Mouse (Mus musculus): ENCODE results near the gene Nova2. TPM values are rescaled to one million over a fixed set of nuclear protein-coding genes. Genes with fewer than 3 reads are reported as not detected.

Nova2 gene
- polyA plus RNA-seq, 1 experiment, result 7.5 TPM

DNA sequence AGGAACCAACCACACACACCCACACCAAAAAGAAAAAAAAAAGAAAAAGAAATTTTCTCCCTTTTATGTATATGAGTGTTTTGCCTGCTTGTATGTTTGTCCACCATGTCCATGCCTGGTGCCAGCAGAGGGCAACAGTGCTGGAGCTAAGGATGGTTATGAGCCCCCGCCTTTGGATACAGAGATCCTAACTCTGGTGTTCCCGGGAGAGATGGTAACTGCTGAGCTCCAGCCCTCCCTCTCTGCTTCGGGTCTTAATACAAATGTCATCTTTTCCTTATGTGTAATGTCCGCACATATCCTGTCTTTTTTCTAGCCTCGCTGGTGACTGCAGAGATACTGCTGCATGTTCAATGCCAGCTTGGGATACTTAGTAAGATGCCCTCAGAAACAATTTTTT is 64.3 kb downstream of the Nova2 start:
- no peaks in the 10 kb centered on the region for H3K4me1 ChIP-seq (ENCODE audit: control insufficient read depth, insufficient read depth, low read length)
- H3K27ac ChIP-seq (ENCODE audit: insufficient read depth, low read length), result no peak overlapping the region
- no peaks in the 10 kb centered on the region for H3K36me3 ChIP-seq (ENCODE audit: control insufficient read depth, insufficient read depth, low read length, poor library complexity, severe bottlenecking)
- H3K9me3 ChIP-seq (replicated peaks; ENCODE audit: control insufficient read depth, insufficient read depth, low read length, poor library complexity, severe bottlenecking), result no peaks in the 10 kb centered on the region
- H3K9ac ChIP-seq (ENCODE audit: low read depth, poor library complexity, severe bottlenecking), result no peak overlapping the region
- H3K27me3 ChIP-seq (ENCODE audit: control insufficient read depth, insufficient read depth, low read length, poor library complexity, severe bottlenecking), result no peaks in the 10 kb centered on the region
- no peak overlapping the region for H3K4me3 ChIP-seq (ENCODE audit: low read depth, low read length)
- TF ChIP-seq CTCF (IDR thresholded peaks at IDR 0.05; ENCODE audit: low read depth, low read length) (no peak), POLR2A (IDR thresholded peaks at IDR 0.05; ENCODE audit: insufficient read depth, low read length) (no peak), EP300 (IDR thresholded peaks at IDR 0.05; ENCODE audit: insufficient read depth, low read depth, low read length) (no peak)

DNA sequence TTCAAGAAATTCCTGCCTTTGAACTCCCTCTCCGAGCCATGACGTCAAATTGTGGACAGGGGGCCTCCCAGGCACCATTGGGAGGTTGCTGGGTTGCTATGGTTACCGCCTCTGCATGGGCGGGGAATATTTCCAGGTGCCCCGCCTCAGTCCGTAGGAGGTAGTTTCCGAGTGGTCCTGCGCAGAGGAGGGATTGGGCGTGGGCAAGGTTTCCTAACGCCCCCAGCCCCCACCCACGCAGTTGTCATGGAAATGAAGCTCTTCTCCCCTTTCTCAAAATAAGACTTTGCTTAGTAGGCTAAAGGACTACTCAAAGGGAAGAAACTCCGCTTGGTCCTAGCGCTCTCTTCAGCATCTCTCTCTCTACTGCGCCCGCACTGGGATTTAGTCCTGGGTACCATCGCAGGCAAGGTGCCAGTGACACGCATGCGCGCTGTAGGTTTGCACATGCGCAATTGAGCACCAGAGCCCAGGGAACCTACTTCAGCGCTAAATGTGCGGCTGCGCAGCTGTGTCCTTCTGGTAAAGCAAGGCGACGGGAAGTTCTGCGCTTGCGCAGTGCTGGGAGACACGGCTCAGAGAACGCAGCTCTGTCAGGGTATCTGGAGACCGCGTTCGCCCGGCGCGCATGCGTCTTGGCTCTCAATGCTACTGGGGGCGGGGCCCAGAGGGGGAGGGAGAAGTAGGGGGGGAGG is 65.1 kb downstream of the Nova2 start, which contains the start of gene Mypop:
TSS of gene Mypop (plus strand) at position 645 of the 695 bp plus-strand sequence.
- H3K4me1 ChIP-seq (ENCODE audit: control insufficient read depth, insufficient read depth, low read length), result no peaks in the 10 kb centered on the region
- peak within 1 kb of the TSS; percentile 70 for H3K4me3 ChIP-seq (ENCODE audit: low read depth, low read length)
- H3K9me3 ChIP-seq (replicated peaks; ENCODE audit: control insufficient read depth, insufficient read depth, low read length, poor library complexity, severe bottlenecking), result no peaks in the 10 kb centered on the region
- H3K9ac ChIP-seq (ENCODE audit: low read depth, poor library complexity, severe bottlenecking), result peak within 1 kb of the TSS; percentile 47
- no peaks in the 10 kb centered on the region for H3K36me3 ChIP-seq (ENCODE audit: control insufficient read depth, insufficient read depth, low read length, poor library complexity, severe bottlenecking)
- TF ChIP-seq CTCF (IDR thresholded peaks at IDR 0.05; ENCODE audit: low read depth, low read length) (no peak), POLR2A (IDR thresholded peaks at IDR 0.05; ENCODE audit: insufficient read depth, low read length) (no peak), EP300 (IDR thresholded peaks at IDR 0.05; ENCODE audit: insufficient read depth, low read depth, low read length) (0 out of 2 replicates have a peak, but pooled peaks have one; percentile 10)
- H3K27ac ChIP-seq (ENCODE audit: insufficient read depth, low read length), result peak within 1 kb of the TSS; percentile 80
- no peaks in the 10 kb centered on the region for H3K27me3 ChIP-seq (ENCODE audit: control insufficient read depth, insufficient read depth, low read length, poor library complexity, severe bottlenecking)

DNA sequence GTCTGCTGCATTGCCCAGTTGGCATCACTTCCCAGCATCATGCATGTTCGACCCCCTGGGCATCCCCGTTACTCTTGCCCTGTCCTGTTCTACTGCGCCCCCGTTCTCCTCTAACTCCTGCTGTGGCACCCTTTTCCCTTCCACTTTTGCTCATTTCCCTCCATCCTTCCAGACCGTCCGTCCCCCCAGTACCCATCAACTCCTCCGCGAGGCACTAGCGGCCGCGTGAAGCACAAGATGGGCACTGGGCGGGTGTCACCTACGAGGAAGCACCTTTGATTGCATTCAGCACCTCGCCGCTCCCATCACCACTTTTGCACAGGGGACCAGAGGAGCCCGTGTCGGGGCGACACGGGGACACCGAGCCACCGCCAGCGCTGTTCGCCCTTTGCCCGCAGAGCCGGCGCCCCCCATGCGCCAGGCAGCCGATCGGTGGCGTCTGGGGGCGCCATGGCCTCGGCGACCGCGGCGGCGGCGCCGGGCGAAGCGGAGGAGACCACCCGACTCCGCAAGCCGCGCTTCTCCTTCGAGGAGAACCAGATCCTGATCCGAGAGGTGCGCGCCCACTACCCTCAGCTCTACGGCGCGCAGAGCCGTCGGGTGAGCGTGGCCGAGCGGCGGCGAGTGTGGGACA is 66.1 kb downstream of the Nova2 start:
- no peak for TF ChIP-seq EP300 (IDR thresholded peaks at IDR 0.05; ENCODE audit: insufficient read depth, low read depth, low read length)
- TF ChIP-seq CTCF (IDR thresholded peaks at IDR 0.05; ENCODE audit: low read depth, low read length), result no peak
- no peak for TF ChIP-seq POLR2A (IDR thresholded peaks at IDR 0.05; ENCODE audit: insufficient read depth, low read length)
- Histone ChIP-seq H3K9ac (ENCODE audit: low read depth, poor library complexity, severe bottlenecking) (peak overlapping the region; percentile 47), H3K36me3 (ENCODE audit: control insufficient read depth, insufficient read depth, low read length, poor library complexity, severe bottlenecking) (no peaks in the 10 kb centered on the region; the same call in 1 of the 2 replicates), H3K27me3 (ENCODE audit: control insufficient read depth, insufficient read depth, low read length, poor library complexity, severe bottlenecking) (no peaks in the 10 kb centered on the region), H3K4me3 (ENCODE audit: low read depth, low read length) (peak overlapping the region; percentile 60), H3K4me1 (ENCODE audit: control insufficient read depth, insufficient read depth, low read length) (no peaks in the 10 kb centered on the region), H3K9me3 (replicated peaks; ENCODE audit: control insufficient read depth, insufficient read depth, low read length, poor library complexity, severe bottlenecking) (no peaks in the 10 kb centered on the region), H3K27ac (ENCODE audit: insufficient read depth, low read length) (no peak overlapping the region)

DNA sequence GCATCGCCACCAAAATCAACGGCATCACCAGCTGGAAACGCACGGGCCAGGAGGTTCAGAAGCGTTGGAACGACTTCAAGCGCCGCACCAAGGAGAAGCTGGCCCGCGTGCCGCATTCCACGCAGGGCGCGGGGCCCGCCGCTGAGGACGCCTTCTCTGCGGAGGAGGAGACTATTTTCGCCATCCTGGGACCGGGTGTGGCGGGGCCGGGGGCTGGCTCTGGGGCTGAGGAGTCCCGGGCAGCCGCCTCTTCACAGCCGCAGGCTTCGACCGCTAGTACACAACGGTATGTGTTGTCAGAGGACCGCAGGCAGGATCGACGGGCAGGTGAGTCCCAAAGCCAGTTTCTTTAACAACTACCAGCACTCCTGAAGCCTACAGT is 66.6 kb downstream of the Nova2 start:
- no peaks in the 10 kb centered on the region for H3K27me3 ChIP-seq (ENCODE audit: control insufficient read depth, insufficient read depth, low read length, poor library complexity, severe bottlenecking)
- no peaks in the 10 kb centered on the region; the same call in 1 of the 2 replicates for H3K36me3 ChIP-seq (ENCODE audit: control insufficient read depth, insufficient read depth, low read length, poor library complexity, severe bottlenecking)
- peak overlapping the region; percentile 47 for H3K9ac ChIP-seq (ENCODE audit: low read depth, poor library complexity, severe bottlenecking)
- H3K9me3 ChIP-seq (replicated peaks; ENCODE audit: control insufficient read depth, insufficient read depth, low read length, poor library complexity, severe bottlenecking), result no peaks in the 10 kb centered on the region
- no peaks in the 10 kb centered on the region for H3K4me1 ChIP-seq (ENCODE audit: control insufficient read depth, insufficient read depth, low read length)
- TF ChIP-seq POLR2A (IDR thresholded peaks at IDR 0.05; ENCODE audit: insufficient read depth, low read length) (no peak), EP300 (IDR thresholded peaks at IDR 0.05; ENCODE audit: insufficient read depth, low read depth, low read length) (no peak), CTCF (IDR thresholded peaks at IDR 0.05; ENCODE audit: low read depth, low read length) (no peak)
- H3K4me3 ChIP-seq (ENCODE audit: low read depth, low read length), result peak overlapping the region; percentile 60
- no peak overlapping the region for H3K27ac ChIP-seq (ENCODE audit: insufficient read depth, low read length)

DNA sequence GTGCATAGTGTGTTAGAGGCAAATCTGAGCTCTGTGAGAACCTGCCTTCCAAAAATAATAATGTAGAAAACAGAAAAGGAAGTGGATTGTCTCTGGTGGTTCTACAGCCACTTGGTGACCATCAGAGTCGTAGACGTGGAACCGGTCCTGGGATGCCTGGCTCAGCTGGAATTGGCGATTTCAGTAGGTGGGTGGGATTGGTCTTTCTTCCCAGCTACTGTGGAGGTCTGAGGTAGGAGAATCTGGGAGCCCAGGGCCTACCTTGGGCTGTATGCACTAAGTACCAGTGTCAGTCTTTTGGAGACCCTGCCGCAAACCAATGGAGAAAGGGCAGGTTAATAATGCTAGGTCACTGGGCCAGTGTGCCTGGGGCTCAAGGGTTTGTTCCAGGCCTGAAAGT is 67.3 kb downstream of the Nova2 start:
- H3K36me3 ChIP-seq (ENCODE audit: control insufficient read depth, insufficient read depth, low read length, poor library complexity, severe bottlenecking), result no peaks in the 10 kb centered on the region; the same call in 1 of the 2 replicates
- H3K4me3 ChIP-seq (ENCODE audit: low read depth, low read length), result no peak overlapping the region
- H3K27me3 ChIP-seq (ENCODE audit: control insufficient read depth, insufficient read depth, low read length, poor library complexity, severe bottlenecking), result no peaks in the 10 kb centered on the region
- no peak overlapping the region for H3K27ac ChIP-seq (ENCODE audit: insufficient read depth, low read length)
- TF ChIP-seq EP300 (IDR thresholded peaks at IDR 0.05; ENCODE audit: insufficient read depth, low read depth, low read length) (no peak), POLR2A (IDR thresholded peaks at IDR 0.05; ENCODE audit: insufficient read depth, low read length) (no peak), CTCF (IDR thresholded peaks at IDR 0.05; ENCODE audit: low read depth, low read length) (no peak)
- no peaks in the 10 kb centered on the region for H3K9me3 ChIP-seq (replicated peaks; ENCODE audit: control insufficient read depth, insufficient read depth, low read length, poor library complexity, severe bottlenecking)
- no peaks in the 10 kb centered on the region for H3K4me1 ChIP-seq (ENCODE audit: control insufficient read depth, insufficient read depth, low read length)
- H3K9ac ChIP-seq (ENCODE audit: low read depth, poor library complexity, severe bottlenecking), result no peak overlapping the region

DNA sequence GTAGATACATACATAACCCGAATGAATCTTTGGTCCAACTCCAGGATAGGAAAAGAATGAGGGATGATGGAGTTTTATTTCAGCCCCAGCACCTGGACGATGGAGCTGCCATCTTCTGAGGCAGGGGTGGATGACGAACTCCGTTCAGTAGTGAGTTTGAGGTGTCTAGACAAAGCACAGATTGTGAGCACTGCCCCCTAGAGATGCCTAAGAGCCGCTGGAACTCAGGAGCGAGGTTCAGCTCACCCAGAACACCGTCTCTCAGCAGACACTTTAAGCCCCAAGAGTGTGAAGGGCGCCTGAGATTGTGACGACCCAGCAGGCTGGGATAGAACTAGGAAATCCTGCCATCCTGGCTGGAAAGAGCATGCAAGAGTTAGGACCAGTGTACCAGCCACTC is 73.1 kb downstream of the Nova2 start:
- H3K9me3 ChIP-seq (replicated peaks; ENCODE audit: control insufficient read depth, insufficient read depth, low read length, poor library complexity, severe bottlenecking), result no peaks in the 10 kb centered on the region
- H3K36me3 ChIP-seq (ENCODE audit: control insufficient read depth, insufficient read depth, low read length, poor library complexity, severe bottlenecking), result no peaks in the 10 kb centered on the region; the same call in 1 of the 2 replicates
- TF ChIP-seq CTCF (IDR thresholded peaks at IDR 0.05; ENCODE audit: low read depth, low read length), result peak; percentile 55
- TF ChIP-seq EP300 (IDR thresholded peaks at IDR 0.05; ENCODE audit: insufficient read depth, low read depth, low read length), result no peak
- TF ChIP-seq POLR2A (IDR thresholded peaks at IDR 0.05; ENCODE audit: insufficient read depth, low read length), result no peak
- no peaks in the 10 kb centered on the region for H3K27me3 ChIP-seq (ENCODE audit: control insufficient read depth, insufficient read depth, low read length, poor library complexity, severe bottlenecking)
- H3K4me1 ChIP-seq (ENCODE audit: control insufficient read depth, insufficient read depth, low read length), result peaks cover 2% of the 10 kb centered on the region
- no peak overlapping the region for H3K27ac ChIP-seq (ENCODE audit: insufficient read depth, low read length)
- no peak overlapping the region for H3K9ac ChIP-seq (ENCODE audit: low read depth, poor library complexity, severe bottlenecking)
- H3K4me3 ChIP-seq (ENCODE audit: low read depth, low read length), result no peak overlapping the region
